Mouse (Mus musculus) naive thymus-derived CD4-positive, alpha-beta T cell, adult 5 months (primary cell): ENCODE results near the gene Fkbp5. TPM values are rescaled to one million over a fixed set of nuclear protein-coding genes. Genes with fewer than 3 reads are reported as not detected.

Experiments used
- polyA plus RNA-seq: library from polyadenylated mRNA; unstranded; fragments of 100-300 nt; shearing (Covaris generic); gene quantifications from one replicate; pipeline ENCODE4 v1.2.1, GENCODE M21; 2017

Gene Fkbp5
- polyA plus RNA-seq = 53.3 TPM

DNA sequence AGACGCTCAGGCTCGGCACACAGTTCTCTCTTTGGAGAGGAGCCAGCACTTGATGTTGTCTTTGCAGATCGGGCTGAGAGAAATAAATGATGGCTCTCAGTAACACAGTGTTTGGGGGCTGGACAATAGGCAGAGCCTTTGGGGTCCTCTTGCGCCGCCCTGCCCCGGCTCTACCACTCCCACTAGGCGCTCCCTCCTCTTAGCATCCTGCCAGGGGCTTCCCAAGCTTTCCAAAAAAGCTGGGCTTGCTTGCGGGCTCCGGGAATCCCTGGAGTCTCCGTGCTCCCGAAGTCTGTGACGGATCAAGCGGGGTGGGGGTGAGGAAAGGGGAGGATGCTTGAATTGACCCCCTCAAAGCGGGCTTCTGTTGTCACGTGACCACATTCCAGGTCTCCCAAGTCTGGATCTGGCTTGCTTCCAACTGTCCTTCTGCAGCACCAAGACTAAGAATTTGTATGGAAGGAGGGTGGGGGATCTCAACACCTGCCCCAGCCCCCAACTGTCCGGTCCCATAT, at the start of gene Fkbp5:
TSS of gene Fkbp5 (minus strand) at position 87 of the 515 bp plus-strand sequence.

DNA sequence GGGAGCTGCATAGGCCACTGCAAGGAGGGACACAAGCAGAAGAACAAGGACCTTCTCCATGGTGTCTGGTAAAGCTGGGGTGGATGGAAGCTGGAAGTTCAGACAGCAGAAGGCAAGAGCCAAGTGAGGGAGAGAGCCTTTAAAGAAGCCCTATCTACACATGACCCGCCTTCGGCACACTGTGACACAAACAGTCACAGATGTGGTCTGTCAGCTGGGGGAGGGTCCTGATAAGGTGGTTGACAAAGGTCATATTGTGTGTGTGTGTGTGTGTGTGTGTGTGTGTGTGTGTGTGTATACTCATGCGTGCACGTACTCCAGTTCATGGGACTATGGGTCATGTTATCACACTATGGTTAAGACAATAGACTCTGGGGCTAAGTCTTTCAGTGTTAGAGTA, 43.3 kb upstream of the Fkbp5 start, which contains the start of gene Clps:
TSS of gene Clps (minus strand) at position 169 of the 400 bp plus-strand sequence.

DNA sequence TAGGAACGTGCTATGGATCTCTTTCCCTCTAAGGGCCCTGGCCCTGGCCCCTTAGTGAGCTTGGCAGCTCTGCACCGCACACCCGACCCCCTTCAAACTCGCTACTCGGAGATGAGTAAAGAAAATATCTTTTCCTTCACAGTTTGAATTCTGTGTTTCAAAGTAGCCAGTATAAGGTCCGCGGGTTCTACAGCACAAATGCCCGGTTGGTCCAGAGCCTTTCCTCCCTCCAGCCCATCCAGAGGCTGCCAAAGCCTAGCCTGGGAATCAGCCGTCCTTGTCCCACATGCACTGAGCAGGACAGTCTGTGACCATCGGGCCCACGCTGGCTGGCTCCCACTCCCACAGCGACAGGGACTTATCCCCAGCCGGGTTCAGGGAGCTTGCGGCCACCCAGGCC, 31.8 kb upstream of the Fkbp5 start, which contains the start of gene Clpsl2:
TSS of gene Clpsl2 (plus strand) at position 301 of the 400 bp plus-strand sequence.

DNA sequence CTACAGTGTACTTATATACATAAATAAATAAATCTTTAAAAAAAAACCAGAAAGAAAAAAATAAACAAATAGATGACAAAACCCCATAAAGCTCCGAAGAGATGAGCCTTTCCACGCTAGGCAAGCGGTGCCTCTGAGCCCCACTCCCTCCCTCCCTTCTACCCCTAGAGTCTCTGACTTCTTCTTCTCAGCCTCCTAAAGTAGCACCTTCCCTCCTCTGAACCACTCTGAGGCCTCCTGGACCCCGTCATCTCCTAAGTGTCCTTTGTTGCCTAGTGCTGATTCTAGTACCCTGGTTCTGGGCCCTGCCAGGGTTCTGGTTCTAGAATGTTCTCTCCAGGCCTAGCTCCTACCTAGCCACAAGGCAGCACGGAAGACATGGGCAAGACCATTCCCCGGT, 13.2 kb upstream of the Fkbp5 start, which contains the start of gene Armc12:
TSS of gene Armc12 (plus strand) at position 301 of the 400 bp plus-strand sequence.

DNA sequence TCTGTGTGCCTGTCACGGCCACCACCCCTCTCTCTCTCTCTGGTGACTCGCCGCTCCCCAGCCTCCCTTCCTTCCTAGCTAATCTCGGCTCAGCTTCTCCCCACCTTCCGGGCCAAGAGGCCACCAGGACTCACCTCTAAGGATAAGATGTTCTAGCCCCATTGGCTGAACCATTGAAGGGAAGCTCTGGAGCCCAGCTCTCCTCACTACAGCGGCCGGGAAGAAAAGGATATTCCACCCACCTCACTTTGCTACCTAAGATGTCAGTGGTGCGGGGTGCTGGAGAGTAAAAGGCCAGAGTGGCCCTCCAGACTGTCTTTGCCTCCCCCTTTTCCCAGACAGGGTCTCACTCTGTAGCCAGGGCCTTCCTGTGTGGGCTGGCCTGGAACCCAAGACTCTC, 152.2 kb downstream of the Fkbp5 start, which contains the start of gene Tulp1:
TSS of gene Tulp1 (minus strand) at position 101 of the 400 bp plus-strand sequence.

DNA sequence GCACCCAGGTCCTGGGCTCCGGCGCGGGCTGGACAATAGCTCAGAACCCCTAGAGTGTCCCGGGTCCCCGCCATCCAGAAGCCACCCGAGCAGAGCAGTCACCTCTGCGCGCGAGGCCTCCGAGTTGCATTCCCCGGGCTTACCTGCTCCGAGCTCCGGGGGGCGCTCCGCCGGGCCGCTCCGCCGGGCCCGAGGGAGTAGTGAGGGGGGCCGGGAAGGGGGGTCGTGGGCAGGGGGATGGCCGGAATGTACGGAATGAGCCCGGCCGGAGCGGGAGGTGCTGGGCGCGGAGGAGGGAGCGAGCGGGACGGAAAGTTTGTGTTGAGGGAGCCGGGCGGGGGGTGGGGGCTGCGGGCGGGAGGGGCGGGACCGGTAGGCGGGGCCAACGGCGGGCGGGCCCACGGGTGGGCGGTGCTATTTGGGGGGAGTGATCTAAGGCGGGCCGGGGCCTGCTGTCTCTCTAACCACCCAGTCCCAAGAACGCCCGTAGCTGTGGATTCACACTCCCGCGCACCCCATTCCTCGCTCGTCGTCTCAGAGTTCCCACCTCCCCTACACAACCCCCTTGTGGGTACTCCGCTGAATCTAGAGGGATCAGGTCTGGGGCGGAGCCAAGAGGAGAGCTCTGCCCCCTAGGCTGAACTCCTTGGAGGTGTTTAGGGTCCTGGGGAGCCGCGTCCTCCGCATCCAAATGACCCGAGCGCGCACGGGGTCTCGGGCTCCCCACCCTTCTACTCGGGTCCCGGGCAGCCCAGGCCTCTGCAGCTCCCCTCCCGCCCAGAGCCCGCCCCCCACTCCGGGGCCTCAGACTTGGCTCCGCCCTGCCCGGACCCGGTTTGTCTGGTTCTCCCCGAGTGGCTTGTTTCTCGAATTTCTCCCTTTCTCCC, 166.6 kb downstream of the Fkbp5 start, which contains the start of gene Tead3:
TSS of gene Tead3 (minus strand) at position 352 of the 887 bp plus-strand sequence.

Other genes with a start within 250 kb of the Fkbp5 start
- gene Fance, start 204.0 kb downstream of the Fkbp5 start, polyA plus RNA-seq = 27.7 TPM
- 503 TPM for gene Rpl10a, start 189.1 kb downstream of the Fkbp5 start, polyA plus RNA-seq
- not detected for gene Tead3, start 166.7 kb downstream of the Fkbp5 start, polyA plus RNA-seq
- gene Tulp1, start 152.3 kb downstream of the Fkbp5 start, polyA plus RNA-seq = not detected
- gene Armc12, start 13.3 kb upstream of the Fkbp5 start, polyA plus RNA-seq = not detected
- gene Clpsl2, start 31.9 kb upstream of the Fkbp5 start, polyA plus RNA-seq = not detected
- gene Clps, start 43.2 kb upstream of the Fkbp5 start, polyA plus RNA-seq = not detected
- 1.1 TPM for gene Lhfpl5, start 58.1 kb upstream of the Fkbp5 start, polyA plus RNA-seq
- gene Srpk1, start 105.2 kb upstream of the Fkbp5 start, polyA plus RNA-seq = 385 TPM
- 2.0 TPM for gene Slc26a8, start 172.7 kb upstream of the Fkbp5 start, polyA plus RNA-seq
- gene Mapk14, start 173.8 kb upstream of the Fkbp5 start, polyA plus RNA-seq = 116 TPM
- gene AC170998.1, start 208.6 kb upstream of the Fkbp5 start, polyA plus RNA-seq = 9.8 TPM